ENCODE assay signal across 8 mouse cellular contexts in genomic region chr11:120316690-120317254, GRCm38 (mm10). TPM values are rescaled to one million over a fixed set of nuclear protein-coding genes. Genes with fewer than 3 reads are reported as not detected.
DNase-seq lines count a peak whose midpoint lies in the region; ATAC-seq and TF ChIP-seq lines count a peak whose summit lies in the region.

No protein-coding gene starts in this region.

- peak; percentile 12 for DNase-seq in gastrocnemius, postnatal 14 days
- DNase-seq in gastrocnemius, postnatal 36 days = no peak
- DNase-seq in embryonic facial prominence, embryonic 11.5 days (ENCODE audit: low spot score) = no peak
- no peak for DNase-seq in liver, embryonic 11.5 days (ENCODE audit: low spot score)
- no peak for DNase-seq in midbrain, postnatal 0 days (ENCODE audit: low spot score)
- DNase-seq in ovary, postnatal 14 days (ENCODE audit: low spot score) = no peak
- DNase-seq in retina, embryonic 14.5 days (ENCODE audit: low spot score) = no peak

- 20% methylated on average over 13 of the region's 13 CpGs for WGBS in embryonic facial prominence, embryonic 11.5 days
- 20% methylated on average over 13 of the region's 13 CpGs for WGBS in hindbrain, embryonic 15.5 days
- 17% methylated on average over 13 of the region's 13 CpGs for WGBS in liver, embryonic 11.5 days
- 19% methylated on average over 13 of the region's 13 CpGs for whole genome bisulfite sequencing in midbrain, postnatal 0 days

- H3K4me3 ChIP-seq in embryonic facial prominence, embryonic 11.5 days (ENCODE audit: low read depth, low read length) = peak overlapping the region; percentile 47
- peak overlapping the region; percentile 42 for H3K4me3 ChIP-seq in hindbrain, embryonic 15.5 days
- peak overlapping the region; percentile 62 for H3K4me3 ChIP-seq in liver, embryonic 11.5 days (ENCODE audit: low read depth, low read length)
- peak overlapping the region; percentile 34 for H3K4me3 ChIP-seq in midbrain, postnatal 0 days (ENCODE audit: low read depth, low read length)

- peak overlapping the region; percentile 78 for H3K4me2 ChIP-seq in embryonic facial prominence, embryonic 11.5 days (ENCODE audit: low read depth, low read length)
- peak overlapping the region; percentile 76 for H3K4me2 ChIP-seq in hindbrain, embryonic 15.5 days
- peak overlapping the region; percentile 97 for H3K4me2 ChIP-seq in liver, embryonic 11.5 days
- peak overlapping the region; percentile 80 for H3K4me2 ChIP-seq in midbrain, postnatal 0 days (ENCODE audit: low read depth, low read length, poor library complexity, severe bottlenecking)

- ATAC-seq in embryonic facial prominence, embryonic 11.5 days (replicated peaks; ENCODE audit: insufficient number of reproducible peaks, low FRiP score, low TSS enrichment, low read depth) = peak; percentile 21; the same call in 1 of the 2 replicates
- ATAC-seq in hindbrain, embryonic 15.5 days (ENCODE audit: low FRiP score, low read depth) = peak; percentile 9; the same call in 1 of the 2 replicates
- ATAC-seq in liver, embryonic 11.5 days (replicated peaks; ENCODE audit: low FRiP score) = peak; percentile 46
- ATAC-seq in midbrain, postnatal 0 days (ENCODE audit: low FRiP score) = 0 out of 2 replicates have a peak, but pooled peaks have one; percentile 11

- no peaks in the 10 kb centered on the region for H3K9me3 ChIP-seq in embryonic facial prominence, embryonic 11.5 days (replicated peaks; ENCODE audit: control insufficient read depth, low read length)
- H3K9me3 ChIP-seq in hindbrain, embryonic 15.5 days = no peaks in the 10 kb centered on the region
- H3K9me3 ChIP-seq in liver, embryonic 11.5 days (ENCODE audit: control insufficient read depth, low read length) = no peaks in the 10 kb centered on the region
- H3K9me3 ChIP-seq in midbrain, postnatal 0 days (ENCODE audit: low read length) = no peaks in the 10 kb centered on the region

- TF ChIP-seq CTCF in midbrain, postnatal 0 days (IDR thresholded peaks at IDR 0.05) = no peak

- H3K27ac ChIP-seq in embryonic facial prominence, embryonic 11.5 days (replicated peaks; ENCODE audit: low read depth, low read length) = peak overlapping the region; percentile 95
- H3K27ac ChIP-seq in hindbrain, embryonic 15.5 days (replicated peaks) = peak overlapping the region; percentile 97
- H3K27ac ChIP-seq in liver, embryonic 11.5 days (ENCODE audit: low read depth, low read length) = peak overlapping the region; percentile 99
- H3K27ac ChIP-seq in midbrain, postnatal 0 days (ENCODE audit: low read depth, low read length) = peak overlapping the region; percentile 95

- H3K27me3 ChIP-seq in embryonic facial prominence, embryonic 11.5 days (ENCODE audit: control insufficient read depth, insufficient read depth, low read length) = no peaks in the 10 kb centered on the region
- H3K27me3 ChIP-seq in hindbrain, embryonic 15.5 days = no peaks in the 10 kb centered on the region
- H3K27me3 ChIP-seq in liver, embryonic 11.5 days (replicated peaks; ENCODE audit: control insufficient read depth, insufficient read depth, low read length) = no peaks in the 10 kb centered on the region
- H3K27me3 ChIP-seq in midbrain, postnatal 0 days (ENCODE audit: insufficient read depth, low read length) = no peaks in the 10 kb centered on the region; the same call in 1 of the 2 replicates

- peak overlapping the region; percentile 89 for H3K9ac ChIP-seq in embryonic facial prominence, embryonic 11.5 days (replicated peaks; ENCODE audit: low read length)
- peak overlapping the region; percentile 59 for H3K9ac ChIP-seq in hindbrain, embryonic 15.5 days
- H3K9ac ChIP-seq in liver, embryonic 11.5 days (ENCODE audit: low read depth, low read length) = peak overlapping the region; percentile 85
- H3K9ac ChIP-seq in midbrain, postnatal 0 days (replicated peaks; ENCODE audit: low read length, poor library complexity, severe bottlenecking) = peak overlapping the region; percentile 44

- intact Hi-C loops in gastrocnemius, postnatal 14 days (cut with DNase I; ENCODE audit: low total_unique reads) = no loop called here
- intact Hi-C loops in gastrocnemius, postnatal 36 days (cut with DNase I) = no loop called here

- peaks cover 6% of the 10 kb centered on the region for H3K4me1 ChIP-seq in embryonic facial prominence, embryonic 11.5 days (ENCODE audit: control insufficient read depth, insufficient read depth, low read length)
- peaks cover 27% of the 10 kb centered on the region for H3K4me1 ChIP-seq in hindbrain, embryonic 15.5 days (replicated peaks)
- peaks cover 21% of the 10 kb centered on the region for H3K4me1 ChIP-seq in liver, embryonic 11.5 days (replicated peaks; ENCODE audit: control insufficient read depth, insufficient read depth, low read length)
- peaks cover 11% of the 10 kb centered on the region for H3K4me1 ChIP-seq in midbrain, postnatal 0 days (ENCODE audit: insufficient read depth, low read length)

- no peaks in the 10 kb centered on the region for H3K36me3 ChIP-seq in embryonic facial prominence, embryonic 11.5 days (replicated peaks; ENCODE audit: control insufficient read depth, insufficient read depth, low read depth, low read length)
- no peaks in the 10 kb centered on the region for H3K36me3 ChIP-seq in hindbrain, embryonic 15.5 days
- no peaks in the 10 kb centered on the region for H3K36me3 ChIP-seq in liver, embryonic 11.5 days (ENCODE audit: control insufficient read depth, insufficient read depth, low read length)
- no peaks in the 10 kb centered on the region for H3K36me3 ChIP-seq in midbrain, postnatal 0 days (ENCODE audit: insufficient read depth, low read length)

RNA-seq across cellular contexts. Expression of gene Actg1, which starts 31.6 kb away (rescaled TPM):
- 100 to 1,000 TPM; 308 to 391 TPM for total RNA-seq in gastrocnemius, postnatal 14 days (2021)
- total RNA-seq in gastrocnemius, postnatal 36 days (2021) = 100 to 1,000 TPM; 186 to 222 TPM
- 3,237 and 3,434 TPM in 2 replicates for polyA plus RNA-seq in embryonic facial prominence, embryonic 11.5 days (2014; fragmentation: Nextera tagmentation; extraction: Ambion mirVana)
- polyA plus RNA-seq in hindbrain, embryonic 15.5 days (2015; fragmentation: Nextera tagmentation; extraction: Ambion mirVana) = 3,943 and 4,131 TPM in 2 replicates
- 1,592 and 1,704 TPM in 2 replicates for polyA plus RNA-seq in liver, embryonic 11.5 days (2014; fragmentation: Nextera tagmentation; extraction: Ambion mirVana)
- 2,534 and 2,842 TPM in 2 replicates for total RNA-seq in midbrain, postnatal 0 days (2014; rRNA removed)
- polyA plus RNA-seq in midbrain, postnatal 0 days (2015; fragmentation: Nextera tagmentation; extraction: Ambion mirVana) = 3,992 and 4,056 TPM in 2 replicates

RNA-seq across cellular contexts. Expression of gene Fscn2, which starts 44.6 kb away (rescaled TPM):
- total RNA-seq in gastrocnemius, postnatal 14 days (2021) = under 1 TPM; 0.16 to 0.39 TPM
- under 1 TPM; 0.31 to 0.37 TPM for total RNA-seq in gastrocnemius, postnatal 36 days (2021)
- polyA plus RNA-seq in embryonic facial prominence, embryonic 11.5 days (2014; fragmentation: Nextera tagmentation; extraction: Ambion mirVana) = 0.20 and 0.28 TPM in 2 replicates
- polyA plus RNA-seq in hindbrain, embryonic 15.5 days (2015; fragmentation: Nextera tagmentation; extraction: Ambion mirVana) = 0.88 and 1.6 TPM in 2 replicates
- 0.29 TPM in 1 of 2 replicates, not detected in the other for polyA plus RNA-seq in liver, embryonic 11.5 days (2014; fragmentation: Nextera tagmentation; extraction: Ambion mirVana)
- 0.71 TPM in 1 of 2 replicates, not detected in the other for total RNA-seq in midbrain, postnatal 0 days (2014; rRNA removed)
- polyA plus RNA-seq in midbrain, postnatal 0 days (2015; fragmentation: Nextera tagmentation; extraction: Ambion mirVana) = 0.71 and 1.5 TPM in 2 replicates
